Mouse (Mus musculus): ENCODE data around the gene Dpp9.

Gene Dpp9

DNA sequence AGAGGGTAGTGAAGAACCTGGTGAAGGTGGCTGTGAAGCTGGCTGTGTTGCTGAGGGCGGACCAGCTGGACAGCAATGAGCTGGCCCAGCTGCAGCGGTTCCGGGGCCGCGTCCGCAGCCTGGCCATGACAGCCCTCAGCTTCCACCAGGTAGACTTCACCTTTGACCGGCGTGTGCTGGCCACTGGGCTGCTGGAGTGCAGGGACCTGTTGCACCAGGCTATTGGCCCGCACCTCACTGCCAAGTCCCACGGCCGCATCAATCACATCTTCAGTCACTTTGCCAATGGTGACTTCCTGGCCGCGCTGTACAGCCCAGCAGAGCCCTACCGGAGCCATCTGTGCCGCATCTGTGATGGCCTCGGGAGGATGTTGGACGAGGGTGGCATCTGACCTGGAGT lies 46.8 kb downstream of the Dpp9 start:
- TF ChIP-seq GATA4 (IDR thresholded peaks at IDR 0.05; ENCODE audit: insufficient replicate concordance, low read length) = no peak

DNA sequence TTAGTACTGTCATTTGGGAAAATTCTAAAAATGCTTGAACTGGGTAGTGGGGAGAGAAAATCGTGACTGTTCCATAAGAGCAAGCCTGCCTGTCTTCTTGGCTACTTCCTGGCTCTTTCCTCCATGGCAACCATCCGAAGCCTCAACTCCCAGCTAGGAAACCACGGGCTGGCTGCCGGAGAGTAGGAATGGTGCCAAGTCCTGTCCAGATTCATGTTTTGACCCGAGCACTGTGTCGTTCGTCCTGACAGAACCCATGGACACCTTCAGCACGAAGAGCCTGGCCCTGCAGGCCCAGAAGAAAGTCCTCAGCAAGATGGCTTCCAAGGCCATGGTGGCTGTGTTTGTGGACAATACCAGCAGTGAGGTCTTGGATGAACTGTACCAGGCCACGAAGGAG lies 47.2 kb downstream of the Dpp9 start:
- TF ChIP-seq GATA4 (IDR thresholded peaks at IDR 0.05; ENCODE audit: insufficient replicate concordance, low read length) = 0 out of 2 replicates have a peak, but pooled peaks have one; percentile 7

DNA sequence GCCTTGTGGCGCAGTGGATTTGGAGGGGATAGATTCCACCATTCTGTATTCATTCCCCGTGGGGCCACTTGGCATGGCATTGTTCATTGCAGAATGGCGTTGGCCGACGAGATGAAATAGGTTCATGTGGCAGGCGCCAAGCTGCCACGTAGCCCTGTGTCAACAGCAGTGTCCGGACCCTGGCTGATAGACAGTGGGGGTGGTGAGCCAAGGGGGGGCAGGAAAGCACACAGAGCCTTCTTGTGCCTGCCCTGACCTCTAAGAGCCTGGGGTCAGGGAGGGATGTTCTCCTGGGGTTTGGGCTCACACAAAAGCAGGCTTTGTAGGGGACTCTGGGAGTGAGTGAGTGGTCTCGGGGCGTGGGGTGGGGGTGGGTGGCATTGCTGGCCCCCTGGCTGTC lies 48.1 kb downstream of the Dpp9 start:
- TF ChIP-seq GATA4 (IDR thresholded peaks at IDR 0.05; ENCODE audit: insufficient replicate concordance, low read length) = peak; percentile 8; the same call in 1 of the 2 replicates

DNA sequence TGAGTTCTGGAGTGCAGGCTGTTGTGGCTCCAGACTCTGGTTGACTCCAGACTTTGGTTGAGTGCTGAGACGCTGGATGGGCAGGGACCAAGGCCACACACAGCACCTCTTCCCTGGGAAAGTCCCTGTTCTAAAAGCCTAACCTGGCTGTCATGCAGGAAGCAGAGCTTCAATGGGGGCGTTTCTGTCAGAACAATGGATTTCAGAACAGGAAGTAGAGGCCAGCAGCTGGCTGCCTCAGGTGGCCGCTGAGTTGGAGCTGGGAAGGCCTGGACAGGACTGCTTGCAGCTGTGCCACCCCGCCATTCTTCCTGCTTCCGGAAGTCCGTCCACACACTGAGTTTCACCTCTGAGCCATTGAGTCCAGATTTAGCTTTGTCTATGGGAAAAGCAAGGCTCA lies 48.9 kb downstream of the Dpp9 start:
- TF ChIP-seq GATA4 (IDR thresholded peaks at IDR 0.05; ENCODE audit: insufficient replicate concordance, low read length) = peak; percentile 28; the same call in 1 of the 2 replicates

DNA sequence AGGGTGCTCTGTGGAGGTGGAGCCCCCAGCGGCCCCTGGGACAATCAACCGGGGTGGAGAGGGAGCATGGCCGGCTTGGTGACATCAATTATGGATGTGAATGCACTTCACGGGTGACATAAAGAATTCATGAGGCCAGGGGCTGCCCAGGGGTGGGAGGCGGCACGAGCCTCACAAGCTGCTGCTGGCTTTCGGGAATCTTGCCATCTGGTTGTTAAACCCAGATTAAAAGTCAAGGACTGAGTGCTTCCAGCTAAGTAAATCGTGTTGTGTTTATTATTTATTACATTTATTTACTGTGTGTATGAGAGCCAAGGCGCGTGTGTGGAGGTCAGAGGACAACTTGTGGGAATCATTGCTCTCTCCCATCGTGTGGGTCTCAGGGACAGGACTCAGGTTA lies 53.0 kb downstream of the Dpp9 start:
- no peak for TF ChIP-seq GATA4 (IDR thresholded peaks at IDR 0.05; ENCODE audit: insufficient replicate concordance, low read length)

DNA sequence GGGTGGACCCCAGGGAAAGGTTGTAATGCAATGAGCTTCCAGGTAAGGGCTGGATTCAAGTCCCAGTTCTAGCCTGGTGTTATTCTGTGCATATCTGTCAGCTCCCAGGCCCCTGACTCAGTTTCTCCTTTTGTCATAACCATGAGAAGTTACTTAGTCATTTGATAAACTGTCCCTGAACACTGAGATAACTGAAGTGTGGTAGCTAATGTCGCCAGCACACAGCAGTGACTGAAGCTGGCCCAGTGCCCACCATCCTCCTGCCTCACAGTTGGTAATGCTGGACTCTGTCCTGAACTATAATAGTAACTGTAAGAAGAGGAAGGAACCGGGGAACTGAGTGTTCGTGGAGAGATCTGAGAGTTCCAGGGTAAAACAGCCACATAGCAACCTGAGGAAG lies 54.2 kb downstream of the Dpp9 start:
- no peak for TF ChIP-seq GATA4 (IDR thresholded peaks at IDR 0.05; ENCODE audit: insufficient replicate concordance, low read length)

DNA sequence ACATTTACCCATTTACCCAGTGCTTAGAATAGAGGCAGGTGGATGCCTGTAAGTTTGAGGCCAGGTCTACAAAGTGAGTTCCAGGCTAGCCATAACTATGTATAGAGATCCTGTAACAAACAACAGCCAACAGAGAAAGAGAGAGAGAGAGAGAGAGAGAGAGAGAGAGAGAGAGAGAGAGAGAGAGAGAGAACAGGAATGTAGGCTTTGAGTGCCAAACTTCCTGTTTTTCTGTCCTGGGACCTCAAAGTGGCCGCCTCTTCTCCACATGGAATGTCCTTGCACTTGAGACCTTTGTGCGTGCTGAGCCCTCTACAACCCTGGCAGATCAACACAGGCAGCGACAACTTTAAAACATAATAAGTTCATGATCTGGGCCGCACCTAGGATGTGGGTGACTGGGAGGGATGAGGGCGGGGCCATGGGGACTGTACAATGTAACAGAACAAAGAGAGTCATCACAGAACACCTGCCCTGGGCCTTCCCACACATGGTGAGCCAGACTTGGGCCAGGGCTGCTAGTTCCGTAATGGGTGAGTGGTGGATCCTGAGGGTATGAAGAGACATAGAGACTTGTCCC lies 55.1 kb downstream of the Dpp9 start:
- no peak for TF ChIP-seq GATA4 (IDR thresholded peaks at IDR 0.05; ENCODE audit: insufficient replicate concordance, low read length)

DNA sequence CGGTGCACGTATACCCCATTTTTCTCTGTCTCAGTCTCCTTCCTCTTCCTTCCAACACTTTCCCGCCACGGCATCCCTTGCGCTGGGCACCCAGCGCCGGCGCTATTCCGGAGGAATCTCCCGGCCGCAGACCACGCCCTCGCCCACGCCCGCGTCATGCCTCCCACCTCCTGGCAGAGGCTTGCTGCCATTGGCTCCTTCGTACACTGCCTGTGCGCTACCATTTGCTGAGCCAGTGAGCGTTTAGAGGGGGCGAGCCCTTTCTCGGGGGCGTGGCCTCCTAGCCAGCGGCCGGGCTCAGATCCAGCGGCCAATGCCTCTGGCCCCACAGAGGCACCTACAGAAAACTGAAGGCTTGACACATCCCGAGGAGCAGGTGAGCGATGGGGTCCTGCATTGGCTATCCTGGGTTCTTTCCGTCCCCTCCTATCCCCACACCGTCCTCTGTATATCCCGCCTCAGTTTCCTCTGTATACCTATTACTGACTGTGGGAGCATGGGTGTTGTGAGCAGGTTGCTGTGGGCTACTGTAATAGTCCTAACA lies 56.4 kb downstream of the Dpp9 start, which contains the start of gene Tnfaip8l1:
TSS of gene Tnfaip8l1 (plus strand) at position 247 of the 544 bp plus-strand sequence.
- TF ChIP-seq GATA4 (IDR thresholded peaks at IDR 0.05; ENCODE audit: insufficient replicate concordance, low read length) = 0 out of 2 replicates have a peak, but pooled peaks have one; percentile 22

DNA sequence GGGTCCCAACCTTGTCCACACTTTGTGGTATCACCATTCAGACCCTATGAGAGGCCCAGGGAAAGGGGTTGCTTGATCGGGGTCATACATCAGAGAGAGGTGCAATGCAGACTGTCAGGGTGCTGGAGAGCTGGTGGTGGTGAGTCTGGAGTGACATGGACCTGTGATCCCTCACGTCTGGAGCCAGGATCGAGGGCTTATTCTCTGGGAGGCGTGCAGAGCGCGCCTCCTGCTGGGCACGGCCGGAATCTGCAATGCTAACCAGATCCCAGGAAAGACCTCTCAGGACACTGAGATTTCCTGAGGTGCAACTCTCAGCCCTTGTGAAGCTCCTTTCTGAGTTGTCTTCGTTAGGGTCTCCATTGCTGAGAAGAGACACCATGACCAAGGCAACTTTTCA lies 59.0 kb downstream of the Dpp9 start:
- no peak for TF ChIP-seq GATA4 (IDR thresholded peaks at IDR 0.05; ENCODE audit: insufficient replicate concordance, low read length)

DNA sequence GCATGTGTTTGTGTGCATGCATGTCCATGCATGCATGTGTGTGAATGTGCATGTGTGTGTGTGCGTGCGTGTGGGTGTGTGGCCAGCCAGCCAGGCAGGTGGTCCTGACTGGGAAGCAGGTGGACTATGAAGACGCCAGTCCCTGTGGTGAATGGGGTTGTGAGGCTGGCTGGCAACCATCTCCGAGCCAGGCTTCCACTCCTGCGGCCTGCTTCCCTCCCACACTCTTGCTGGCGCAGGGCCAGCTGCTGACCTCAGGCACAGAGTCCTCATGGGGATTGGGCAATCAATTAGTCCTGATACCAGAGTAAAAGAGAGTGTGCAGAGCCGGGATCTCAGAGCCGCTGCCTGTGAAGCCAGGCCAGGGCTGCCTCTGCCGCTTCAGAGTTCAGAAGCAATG lies 65.1 kb downstream of the Dpp9 start:
- TF ChIP-seq GATA4 (IDR thresholded peaks at IDR 0.05; ENCODE audit: insufficient replicate concordance, low read length) = no peak

DNA sequence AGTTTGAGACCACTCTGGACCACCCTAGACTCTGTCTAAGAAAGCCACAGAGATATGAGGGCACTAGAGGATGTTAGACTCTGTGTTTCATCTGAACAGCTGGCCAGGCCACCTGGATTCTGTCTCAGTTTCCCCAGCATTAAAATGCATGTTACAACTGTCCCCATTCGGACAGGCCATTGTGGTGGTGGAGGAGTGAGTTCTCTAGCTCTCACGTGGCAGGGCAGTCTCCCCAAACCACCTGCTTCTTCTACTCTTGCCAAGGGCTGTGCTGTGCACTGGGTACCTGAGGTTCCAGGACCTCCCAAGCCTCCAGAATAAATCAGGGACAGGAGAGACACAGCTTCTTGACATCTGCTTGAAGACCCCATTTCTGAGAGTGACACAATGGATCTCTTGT lies 68.8 kb downstream of the Dpp9 start:
- TF ChIP-seq GATA4 (IDR thresholded peaks at IDR 0.05; ENCODE audit: insufficient replicate concordance, low read length) = no peak

DNA sequence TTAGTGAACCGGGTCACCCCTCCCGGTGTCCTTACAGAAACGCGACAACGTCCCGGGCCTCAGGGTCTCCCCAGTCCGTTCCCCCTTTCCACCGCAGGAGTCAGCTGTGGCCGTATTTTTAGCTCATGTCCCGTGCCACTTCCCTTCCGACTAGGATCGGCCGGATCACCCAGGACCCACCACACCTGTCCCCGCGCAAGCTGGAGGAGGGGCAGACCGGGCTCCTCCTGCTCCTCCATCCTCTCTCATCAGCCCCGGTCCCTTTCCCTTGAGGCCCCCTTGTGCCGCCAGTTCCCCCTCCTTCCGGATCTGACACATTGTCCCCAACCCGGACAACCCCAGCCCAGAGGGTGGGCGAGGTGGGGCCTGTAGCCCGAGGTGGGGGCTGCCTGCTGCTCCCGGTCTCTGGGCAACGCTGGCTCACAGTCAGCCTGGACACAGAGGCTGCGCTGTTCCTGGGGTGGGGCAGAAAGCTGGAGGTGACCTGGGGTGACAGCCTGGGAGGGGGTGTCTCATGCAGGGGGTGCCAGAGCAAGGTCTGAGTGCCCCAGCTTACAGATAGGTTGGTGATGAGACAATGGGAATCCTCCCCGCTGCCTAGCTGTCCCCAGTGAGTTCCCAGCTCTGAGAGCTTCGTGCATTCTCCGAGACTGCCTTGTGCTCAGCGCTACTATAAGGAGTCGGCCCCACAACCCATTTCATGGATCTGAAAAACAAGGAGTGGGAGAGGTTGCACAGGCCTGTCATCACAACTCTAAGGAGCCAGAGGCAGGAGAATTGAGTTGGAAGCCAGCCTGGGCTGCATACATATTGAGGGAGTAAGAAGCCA lies 69.7 kb downstream of the Dpp9 start:
- no peak for TF ChIP-seq GATA4 (IDR thresholded peaks at IDR 0.05; ENCODE audit: insufficient replicate concordance, low read length)

DNA sequence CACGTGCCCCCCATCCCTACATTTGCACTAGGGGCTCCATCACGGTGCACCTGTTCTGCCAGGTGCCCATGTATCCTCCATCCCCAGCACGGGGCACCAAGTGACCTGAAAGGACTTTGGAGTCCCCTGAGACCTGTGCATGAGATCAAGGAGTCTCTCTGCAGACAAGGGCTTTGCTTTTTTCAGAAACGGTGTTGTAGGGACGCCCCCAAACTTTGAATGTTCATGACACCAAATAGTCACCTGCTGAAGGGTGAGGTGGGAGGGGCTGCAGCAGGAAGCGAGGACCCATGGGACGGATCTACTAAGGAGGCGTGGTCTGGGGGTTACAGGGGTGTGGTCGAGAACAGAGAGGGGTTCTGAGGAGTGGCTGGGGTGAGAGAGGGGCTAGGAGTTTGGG lies 70.4 kb downstream of the Dpp9 start:
- TF ChIP-seq GATA4 (IDR thresholded peaks at IDR 0.05; ENCODE audit: insufficient replicate concordance, low read length) = no peak

DNA sequence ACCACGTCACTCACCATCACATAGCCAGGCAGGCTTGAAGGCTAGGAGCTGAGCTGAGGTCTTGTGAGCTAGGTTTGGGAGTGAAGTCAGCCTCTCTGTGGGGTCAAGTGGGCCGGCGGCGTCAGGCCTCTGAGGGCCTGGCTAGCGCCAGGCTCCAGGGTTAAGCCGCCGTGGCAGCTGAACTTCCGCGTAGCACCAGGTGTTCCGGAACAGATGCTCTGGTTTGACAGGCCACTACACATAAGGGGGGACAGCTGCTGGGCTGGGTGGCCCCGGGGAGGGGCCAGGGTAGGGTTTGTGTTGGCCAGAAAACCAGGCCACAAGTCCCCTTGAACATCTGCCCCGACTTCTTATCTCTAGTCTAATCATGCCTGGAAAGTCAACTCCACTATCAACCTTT lies 71.3 kb downstream of the Dpp9 start:
- TF ChIP-seq GATA4 (IDR thresholded peaks at IDR 0.05; ENCODE audit: insufficient replicate concordance, low read length) = no peak

DNA sequence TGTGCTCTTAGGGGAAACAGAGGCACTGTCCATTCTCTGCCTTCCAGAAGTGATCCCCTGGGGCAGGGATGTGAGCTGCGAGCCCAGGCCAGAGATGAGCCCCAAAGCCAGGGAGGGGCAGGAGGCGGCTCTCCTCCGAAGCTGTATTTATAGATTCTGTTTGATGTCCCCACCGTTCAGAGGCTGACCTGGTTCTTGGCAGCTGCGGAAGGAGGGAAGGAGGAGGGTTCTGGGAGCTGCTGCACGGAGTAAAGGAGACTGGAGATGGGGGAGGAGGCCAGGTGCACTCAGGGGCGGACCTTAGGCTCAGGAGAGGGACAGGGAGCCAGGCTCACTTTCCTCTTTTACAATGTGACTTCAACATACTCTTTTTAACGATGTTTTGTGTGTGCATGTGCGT lies 72.6 kb downstream of the Dpp9 start:
- TF ChIP-seq GATA4 (IDR thresholded peaks at IDR 0.05; ENCODE audit: insufficient replicate concordance, low read length) = no peak

DNA sequence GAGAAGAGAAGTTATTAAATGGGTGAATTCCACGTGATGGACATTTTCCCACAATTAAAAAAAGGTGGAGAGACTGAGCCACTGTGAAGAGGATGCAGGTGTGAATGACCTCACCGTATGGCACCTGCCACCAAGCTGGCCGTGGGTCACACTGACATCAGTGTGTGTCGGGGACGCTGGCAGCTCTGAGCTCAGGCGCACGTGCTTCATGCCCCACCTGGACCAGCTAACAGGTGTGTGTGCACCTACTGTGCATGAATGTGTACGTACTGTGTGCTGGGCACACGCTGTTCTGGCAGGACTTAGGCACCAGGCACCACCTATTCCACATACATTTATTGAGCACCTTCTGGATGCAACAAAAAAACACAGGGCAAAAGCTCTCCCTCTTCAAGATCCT lies 74.2 kb downstream of the Dpp9 start:
- TF ChIP-seq GATA4 (IDR thresholded peaks at IDR 0.05; ENCODE audit: insufficient replicate concordance, low read length) = no peak
